Mouse (Mus musculus) heart, postnatal 0 days (tissue): ENCODE results near the gene Kcnk10.

ENCODE experiments used
- CTCF ChIP-seq: IDR thresholded peaks from 2 replicates; pipeline ENCODE4 v1.5.1; 2016; ENCODE audit warnings: antibody characterized with exemption, control low read depth, low read depth
- EP300 ChIP-seq: IDR thresholded peaks from 2 replicates; pipeline ENCODE4 v1.6.1; 2016; ENCODE audit warnings: antibody characterized with exemption, low read depth

GRCm38 (mm10) chr12:98394115-98394514 is 184.0 kb downstream of the Kcnk10 start:
- no peak for TF ChIP-seq CTCF
- no peak for TF ChIP-seq EP300
